10 mouse cellular contexts compared by ENCODE assay signal in genomic region chr12:33592431-33592911, GRCm38 (mm10).
DNase-seq lines count a peak whose midpoint lies in the region; ATAC-seq and TF ChIP-seq lines count a peak whose summit lies in the region.
"Had no signal": no experiment of that assay in that cellular context is flagged by ENCODE, and none has a peak within 500 bp of the region (broad histone marks: within the 10 kb centered on the region; RNA-seq: fewer than 3 reads in every experiment).

No protein-coding gene starts in this region.

- no peaks in the 10 kb centered on the region for H3K27me3 ChIP-seq in lung, embryonic 16.5 days (ENCODE audit: control insufficient read depth, insufficient read depth, low read depth, low read length)
- no peaks in the 10 kb centered on the region for H3K27me3 ChIP-seq in limb, embryonic 15.5 days
- H3K27me3 ChIP-seq in stomach, postnatal 0 days (ENCODE audit: control insufficient read depth, insufficient read depth, low read length) = no peaks in the 10 kb centered on the region
- H3K27me3 ChIP-seq in thymus, adult 2 months (ENCODE audit: control insufficient read depth, insufficient read depth, low read length) = no peaks in the 10 kb centered on the region
- H3K27me3 ChIP-seq: heart, embryonic 15.5 days had no signal

- TF ChIP-seq CTCF in stomach, postnatal 0 days (IDR thresholded peaks at IDR 0.05; ENCODE audit: low read depth) = no peak
- no peak for TF ChIP-seq CTCF in thymus, adult 2 months (IDR thresholded peaks at IDR 0.05; ENCODE audit: borderline replicate concordance, control insufficient read depth, extremely low read depth, insufficient read depth, low read length, poor library complexity)

- no peak overlapping the region for H3K9ac ChIP-seq in lung, embryonic 16.5 days (ENCODE audit: low read length)
- no peak overlapping the region for H3K9ac ChIP-seq in limb, embryonic 15.5 days
- no peak overlapping the region; the same call in 1 of the 2 replicates for H3K9ac ChIP-seq in stomach, postnatal 0 days (ENCODE audit: low read length)
- H3K9ac ChIP-seq: heart, embryonic 15.5 days had no signal

- H3K9me3 ChIP-seq in lung, embryonic 16.5 days (ENCODE audit: control insufficient read depth, low read length) = no peaks in the 10 kb centered on the region
- no peaks in the 10 kb centered on the region for H3K9me3 ChIP-seq in limb, embryonic 15.5 days
- H3K9me3 ChIP-seq in stomach, postnatal 0 days (ENCODE audit: control insufficient read depth, low read length) = no peaks in the 10 kb centered on the region
- H3K9me3 ChIP-seq: heart, embryonic 15.5 days had no signal

- peak overlapping the region; percentile 45 for H3K4me2 ChIP-seq in lung, embryonic 16.5 days (ENCODE audit: low read depth, low read length)
- peak overlapping the region; percentile 31 for H3K4me2 ChIP-seq in limb, embryonic 15.5 days
- H3K4me2 ChIP-seq in stomach, postnatal 0 days (replicated peaks; ENCODE audit: low read depth) = peak overlapping the region; percentile 28
- H3K4me2 ChIP-seq: heart, embryonic 15.5 days had no signal

- no peak for TF ChIP-seq EP300 in stomach, postnatal 0 days (optimal IDR thresholded peaks at IDR 0.05)

- no peaks in the 10 kb centered on the region for H3K36me3 ChIP-seq in lung, embryonic 16.5 days (ENCODE audit: control insufficient read depth, insufficient read depth, low read length)
- no peaks in the 10 kb centered on the region for H3K36me3 ChIP-seq in limb, embryonic 15.5 days
- no peaks in the 10 kb centered on the region for H3K36me3 ChIP-seq in stomach, postnatal 0 days (ENCODE audit: control insufficient read depth, insufficient read depth, low read length)
- no peaks in the 10 kb centered on the region for H3K36me3 ChIP-seq in thymus, adult 2 months (ENCODE audit: control insufficient read depth, insufficient read depth, low read length)
- H3K36me3 ChIP-seq: heart, embryonic 15.5 days had no signal

- peaks cover 3% of the 10 kb centered on the region; the same call in 1 of the 2 replicates for H3K4me1 ChIP-seq in lung, embryonic 16.5 days (replicated peaks; ENCODE audit: control insufficient read depth, insufficient read depth, low read length)
- H3K4me1 ChIP-seq in limb, embryonic 15.5 days = peaks cover 15% of the 10 kb centered on the region
- no peaks in the 10 kb centered on the region for H3K4me1 ChIP-seq in stomach, postnatal 0 days (replicated peaks; ENCODE audit: control insufficient read depth, insufficient read depth)
- H3K4me1 ChIP-seq in thymus, adult 2 months (replicated peaks; ENCODE audit: control insufficient read depth, insufficient read depth, low read length) = no peaks in the 10 kb centered on the region
- H3K4me1 ChIP-seq: heart, embryonic 15.5 days had no signal

- TF ChIP-seq POLR2A in thymus, adult 2 months (IDR thresholded peaks at IDR 0.05; ENCODE audit: control insufficient read depth, extremely low read depth, insufficient read depth, low read length, poor library complexity) = no peak

- peak overlapping the region; percentile 25 for H3K4me3 ChIP-seq in lung, embryonic 16.5 days (ENCODE audit: low read length)
- peak overlapping the region; percentile 20; the same call in 1 of the 2 replicates for H3K4me3 ChIP-seq in limb, embryonic 15.5 days
- H3K4me3 ChIP-seq in stomach, postnatal 0 days (ENCODE audit: low read depth, low read length) = peak overlapping the region; percentile 15
- H3K4me3 ChIP-seq in thymus, adult 2 months (ENCODE audit: control insufficient read depth, insufficient read depth, low read length) = no peak overlapping the region
- H3K4me3 ChIP-seq: erythroblast, embryonic 14.5 days; heart, embryonic 15.5 days had no signal

- no peak overlapping the region for H3K27ac ChIP-seq in lung, embryonic 16.5 days (ENCODE audit: low read length)
- H3K27ac ChIP-seq in limb, embryonic 15.5 days = peak overlapping the region; percentile 19
- H3K27ac ChIP-seq in stomach, postnatal 0 days (replicated peaks) = peak overlapping the region; percentile 36
- H3K27ac ChIP-seq in thymus, adult 2 months (ENCODE audit: control insufficient read depth, insufficient read depth, low read length) = no peak overlapping the region
- H3K27ac ChIP-seq: heart, embryonic 15.5 days had no signal

- 37% methylated on average over 6 of the region's 6 CpGs for WGBS in lung, embryonic 16.5 days
- WGBS in limb, embryonic 15.5 days = 19% methylated on average over 6 of the region's 6 CpGs
- WGBS in stomach, postnatal 0 days = 42% methylated on average over 6 of the region's 6 CpGs
- WGBS in thymus, adult 2 months = 83% methylated on average over 6 of the region's 6 CpGs

- ATAC-seq in lung, embryonic 16.5 days (ENCODE audit: low read depth) = no peak
- no peak for ATAC-seq in limb, embryonic 15.5 days (ENCODE audit: insufficient number of reproducible peaks, low FRiP score, low TSS enrichment, low read depth)
- no peak for ATAC-seq in stomach, postnatal 0 days (ENCODE audit: low FRiP score, low TSS enrichment)

- DNase-seq in lung, postnatal 4 days = no peak
- peak; percentile 63 for DNase-seq in forelimb bud, embryonic 11.5 days (ENCODE audit: low read depth, low spot score)
- DNase-seq in stomach, postnatal 0 days (ENCODE audit: low spot score) = no peak
- DNase-seq in urinary bladder, postnatal 14 days (ENCODE audit: low spot score) = no peak
- no peak for DNase-seq in urinary bladder, postnatal 4 days (ENCODE audit: low spot score in 2 of 2)
- DNase-seq in thymus, adult 2 months = no peak

Comparison
In these comparisons a context has a peak if more than half of its experiments do, and no peak if none do; other contexts are left out.
1. H3K27ac ChIP-seq: peak in limb, embryonic 15.5 days (single experiment) and stomach, postnatal 0 days (single experiment); none in lung, embryonic 16.5 days (single experiment) and thymus, adult 2 months (single experiment).
2. Peak in every context shown above with its lines, with median percentiles within 50 percentile points of each other: H3K4me2 ChIP-seq.